Mouse (Mus musculus) spleen, embryonic (tissue): ENCODE results near the gene Sms.

ENCODE experiments used
- CTCF ChIA-PET: fragments of 350-600 bp; sonication (Branson Sonifier 250); formaldehyde crosslinking; loops from one replicate; lab custom pipeline; 2022; lab: Charles Lee

Gene Sms

GRCm38 (mm10) chrX:157449000-157449399 lies 43.1 kb downstream of the Sms start:
- CTCF ChIA-PET, result interaction anchor here (0.6 kb wide), 1 partner anchor 23 kb away, joined by 3 read pairs; no protein-coding TSS in a partner anchor

- CTCF ChIA-PET, result no interaction called here
Observed at GRCm38 (mm10) chrX:157447431-157447830, 44.7 kb downstream of the Sms start.

- CTCF ChIA-PET, result no interaction called here
Observed at GRCm38 (mm10) chrX:157434768-157435167, 57.3 kb downstream of the Sms start.

GRCm38 (mm10) chrX:157419451-157419850 lies 72.6 kb downstream of the Sms start:
- CTCF ChIA-PET, result no interaction called here

GRCm38 (mm10) chrX:157415212-157415611 lies 76.9 kb downstream of the Sms start, which contains the start of gene Phex:
Gene Phex, minus strand, starts transcription at chrX:157415312.
- CTCF ChIA-PET, result no interaction called here

- CTCF ChIA-PET, result interaction anchor here (0.7 kb wide), 1 partner anchor 1976 kb away, joined by 4 read pairs; no protein-coding TSS in a partner anchor
Observed at GRCm38 (mm10) chrX:157404919-157405318, 87.2 kb downstream of the Sms start.
